Comparison of ENCODE assay signal across 12 mouse cellular contexts in the genomic region with DNA sequence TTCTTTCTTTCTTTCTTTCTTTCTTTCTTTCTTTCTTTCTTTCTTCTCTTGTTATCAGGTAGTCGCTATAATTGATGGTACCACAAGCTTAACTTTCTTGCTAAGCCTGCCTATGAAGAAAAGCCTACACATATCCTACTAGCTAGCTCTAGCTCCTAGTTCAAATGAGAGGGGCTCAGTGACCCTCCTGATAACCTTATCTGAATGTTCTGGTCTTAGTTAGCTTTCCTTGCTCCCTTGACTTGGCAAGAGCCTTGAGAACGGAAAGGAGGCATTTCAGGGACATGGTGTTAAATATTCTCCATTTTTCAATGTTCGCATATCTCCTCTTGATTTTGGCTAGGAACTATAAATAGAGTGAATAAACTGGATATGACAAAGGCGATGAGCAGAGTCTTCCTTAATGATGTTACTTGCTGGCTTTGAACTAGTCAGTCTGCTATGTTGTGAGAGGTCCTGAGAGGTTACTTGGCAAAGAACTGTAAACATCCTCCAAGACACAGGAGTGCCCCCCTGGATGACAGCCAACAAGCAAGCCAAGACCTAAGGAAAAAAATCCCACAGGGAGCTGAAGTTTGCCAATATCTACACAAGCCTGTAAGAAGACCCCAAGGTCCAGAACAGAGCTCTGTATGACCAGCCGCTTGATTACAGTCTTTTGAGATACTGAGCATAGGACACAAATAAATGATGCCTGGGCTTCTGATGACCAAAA.
A peak's percentile ranks its signal among the peaks of the same experiment; 100 is the strongest.
DNase-seq lines count a peak whose midpoint lies in the region; ATAC-seq and TF ChIP-seq lines count a peak whose summit lies in the region.
"Had no signal": no experiment of that assay in that cellular context is flagged by ENCODE, and none has a peak within 500 bp of the region (broad histone marks: within the 10 kb centered on the region; RNA-seq: fewer than 3 reads in every experiment).

No protein-coding gene starts in this region.

- no peaks in the 10 kb centered on the region for H3K9me3 ChIP-seq in hindbrain, postnatal 0 days (ENCODE audit: low read length)
- no peaks in the 10 kb centered on the region for H3K9me3 ChIP-seq in hindbrain, embryonic 11.5 days (ENCODE audit: control insufficient read depth, low read length)
- no peaks in the 10 kb centered on the region for H3K9me3 ChIP-seq in heart, embryonic 14.5 days (ENCODE audit: control insufficient read depth, low read length)
- H3K9me3 ChIP-seq in lung, embryonic 15.5 days, result no peaks in the 10 kb centered on the region
- no peaks in the 10 kb centered on the region for H3K9me3 ChIP-seq in forebrain, embryonic 12.5 days

- 77% methylated on average over 5 of the region's 5 CpGs for WGBS in hindbrain, postnatal 0 days
- WGBS in hindbrain, embryonic 11.5 days, result 91% methylated on average over 5 of the region's 5 CpGs
- 56% methylated on average over 5 of the region's 5 CpGs for WGBS in heart, embryonic 14.5 days
- WGBS in lung, embryonic 15.5 days, result 36% methylated on average over 5 of the region's 5 CpGs
- WGBS in forebrain, embryonic 12.5 days, result 93% methylated on average over 5 of the region's 5 CpGs

- H3K36me3 ChIP-seq in hindbrain, postnatal 0 days (ENCODE audit: insufficient read depth, low read length), result no peaks in the 10 kb centered on the region
- H3K36me3 ChIP-seq in hindbrain, embryonic 11.5 days (ENCODE audit: control insufficient read depth, insufficient read depth, low read length), result no peaks in the 10 kb centered on the region
- no peaks in the 10 kb centered on the region for H3K36me3 ChIP-seq in heart, embryonic 14.5 days (ENCODE audit: control insufficient read depth, insufficient read depth, low read length)
- H3K36me3 ChIP-seq in lung, embryonic 15.5 days, result no peaks in the 10 kb centered on the region
- H3K36me3 ChIP-seq in forebrain, embryonic 12.5 days (replicated peaks), result no peaks in the 10 kb centered on the region

- peak; percentile 59 for DNase-seq in hindbrain, postnatal 0 days (ENCODE audit: low spot score)
- DNase-seq in hindbrain, embryonic 11.5 days (ENCODE audit: low spot score), result no peak
- peak; percentile 42 for DNase-seq in brain, embryonic 14.5 days (ENCODE audit: low read depth)
- no peak for DNase-seq in spleen, postnatal 10 days (ENCODE audit: low spot score in 2 of 2)
- DNase-seq: embryo, embryonic 11 days; gastrocnemius, postnatal 10 days; retina, postnatal 1 day; thymus, postnatal 4 days had no signal

- no peak for ATAC-seq in hindbrain, postnatal 0 days
- no peak for ATAC-seq in hindbrain, embryonic 11.5 days (ENCODE audit: low FRiP score)
- peak; percentile 17; the same call in 1 of the 2 replicates for ATAC-seq in heart, embryonic 14.5 days (ENCODE audit: insufficient number of reproducible peaks, insufficient read depth, low FRiP score, low read depth)
- ATAC-seq in lung, embryonic 15.5 days (ENCODE audit: borderline replicate concordance, extremely low read depth, low FRiP score, low TSS enrichment), result peak; percentile 95
- ATAC-seq in forebrain, embryonic 12.5 days (ENCODE audit: low FRiP score), result no peak

- no peak overlapping the region for H3K27ac ChIP-seq in hindbrain, postnatal 0 days
- H3K27ac ChIP-seq in hindbrain, embryonic 11.5 days (ENCODE audit: low read depth, low read length), result no peak overlapping the region
- no peak overlapping the region for H3K27ac ChIP-seq in heart, embryonic 14.5 days (replicated peaks in 1 of 2; ENCODE audit: control insufficient read depth in 1 of 2, insufficient read depth in 1 of 2, low read depth in 2 of 2, low read length in 2 of 2)
- H3K27ac ChIP-seq in lung, embryonic 15.5 days, result peak overlapping the region; percentile 41
- no peak overlapping the region for H3K27ac ChIP-seq in forebrain, embryonic 12.5 days

- TF ChIP-seq POLR2A in brain, embryonic 14.5 days (IDR thresholded peaks at IDR 0.05; ENCODE audit: borderline replicate concordance, extremely low read depth, insufficient read depth, insufficient read length, poor library complexity, severe bottlenecking), result no peak

- no peak overlapping the region for H3K4me3 ChIP-seq in hindbrain, postnatal 0 days (ENCODE audit: low read length)
- no peak overlapping the region for H3K4me3 ChIP-seq in hindbrain, embryonic 11.5 days (ENCODE audit: low read depth, low read length)
- H3K4me3 ChIP-seq in heart, embryonic 14.5 days (ENCODE audit: control insufficient read depth in 1 of 2, insufficient read depth in 1 of 2, low read depth in 1 of 2, low read length in 2 of 2), result no peak overlapping the region
- no peak overlapping the region for H3K4me3 ChIP-seq in lung, embryonic 15.5 days
- no peak overlapping the region for H3K4me3 ChIP-seq in forebrain, embryonic 12.5 days (replicated peaks)
- H3K4me3 ChIP-seq: myocyte had no signal

- H3K9ac ChIP-seq in hindbrain, postnatal 0 days (replicated peaks; ENCODE audit: low read length), result no peak overlapping the region
- H3K9ac ChIP-seq in hindbrain, embryonic 11.5 days (ENCODE audit: low read depth, low read length), result no peak overlapping the region
- H3K9ac ChIP-seq in heart, embryonic 14.5 days (ENCODE audit: low read length), result no peak overlapping the region
- no peak overlapping the region for H3K9ac ChIP-seq in lung, embryonic 15.5 days
- no peak overlapping the region for H3K9ac ChIP-seq in forebrain, embryonic 12.5 days

- no peak for TF ChIP-seq CTCF in hindbrain, postnatal 0 days (IDR thresholded peaks at IDR 0.05; ENCODE audit: low read depth)
- TF ChIP-seq CTCF in brain, embryonic 14.5 days (IDR thresholded peaks at IDR 0.05; ENCODE audit: borderline replicate concordance, extremely low read depth, insufficient read depth, insufficient read length), result no peak

- no peaks in the 10 kb centered on the region for H3K4me1 ChIP-seq in hindbrain, postnatal 0 days (ENCODE audit: insufficient read depth, low read length)
- H3K4me1 ChIP-seq in hindbrain, embryonic 11.5 days (replicated peaks; ENCODE audit: control insufficient read depth, insufficient read depth, low read length), result no peaks in the 10 kb centered on the region
- no peaks in the 10 kb centered on the region for H3K4me1 ChIP-seq in heart, embryonic 14.5 days (ENCODE audit: control insufficient read depth in 2 of 2, insufficient read depth in 2 of 2, low read length in 2 of 2)
- 0 out of 2 replicates have a peak, but pooled peaks cover 4% of the 10 kb centered on the region for H3K4me1 ChIP-seq in lung, embryonic 15.5 days
- peaks cover 10% of the 10 kb centered on the region for H3K4me1 ChIP-seq in forebrain, embryonic 12.5 days

- no peak overlapping the region for H3K4me2 ChIP-seq in hindbrain, postnatal 0 days (ENCODE audit: low read depth, low read length)
- no peak overlapping the region for H3K4me2 ChIP-seq in hindbrain, embryonic 11.5 days (replicated peaks; ENCODE audit: low read depth, low read length)
- H3K4me2 ChIP-seq in heart, embryonic 14.5 days (ENCODE audit: low read length), result no peak overlapping the region
- no peak overlapping the region for H3K4me2 ChIP-seq in lung, embryonic 15.5 days
- H3K4me2 ChIP-seq in forebrain, embryonic 12.5 days, result no peak overlapping the region

- no peaks in the 10 kb centered on the region for H3K27me3 ChIP-seq in hindbrain, postnatal 0 days (ENCODE audit: insufficient read depth, low read length)
- no peaks in the 10 kb centered on the region for H3K27me3 ChIP-seq in hindbrain, embryonic 11.5 days (ENCODE audit: control insufficient read depth, insufficient read depth, low read length)
- no peaks in the 10 kb centered on the region for H3K27me3 ChIP-seq in heart, embryonic 14.5 days (ENCODE audit: control insufficient read depth, insufficient read depth, low read length)
- no peaks in the 10 kb centered on the region for H3K27me3 ChIP-seq in lung, embryonic 15.5 days
- H3K27me3 ChIP-seq in forebrain, embryonic 12.5 days, result peaks cover 4% of the 10 kb centered on the region; the same call in 1 of the 2 replicates

Comparison
In these comparisons a context has a peak if more than half of its experiments do, and no peak if none do; other contexts are left out.
1. DNase-seq: peak in hindbrain, postnatal 0 days (single experiment) and brain, embryonic 14.5 days (single experiment); none in hindbrain, embryonic 11.5 days (single experiment) and spleen, postnatal 10 days (0 of 2).
2. ATAC-seq: peak in heart, embryonic 14.5 days (single experiment) and lung, embryonic 15.5 days (single experiment); none in hindbrain, postnatal 0 days (single experiment), hindbrain, embryonic 11.5 days (single experiment) and forebrain, embryonic 12.5 days (single experiment).